Mouse (Mus musculus): Measurements from ENCODE around the gene Zfp352.
"Not testable (repeated sequence)": the region's sequence is repeated elsewhere in the genome, so short reads cannot be mapped to it uniquely, and the experiment has no call there.

Gene Zfp352

GRCm38 (mm10) chr4:90218520-90218919 lies at the start of gene Zfp352:
Zfp352 (plus strand) TSS chr4:90218820.
- in situ Hi-C loops (cut with MboI; ENCODE audit: low sequenced_read_pairs), result no loop called here

GRCm38 (mm10) chr4:90170890-90171483 lies 47.6 kb upstream of the Zfp352 start:
- in situ Hi-C loops (cut with MboI; ENCODE audit: low sequenced_read_pairs), result no loop called here

GRCm38 (mm10) chr4:90174036-90174435 lies 44.6 kb upstream of the Zfp352 start:
- in situ Hi-C loops (cut with MboI; ENCODE audit: low sequenced_read_pairs), result no loop called here

- in situ Hi-C loops (cut with MboI; ENCODE audit: low sequenced_read_pairs), result no loop called here
These were observed 15.2 kb upstream of the Zfp352 start for GRCm38 (mm10) chr4:90203421-90203820.

GRCm38 (mm10) chr4:90211475-90211874 lies 7.1 kb upstream of the Zfp352 start:
- in situ Hi-C loops (cut with MboI; ENCODE audit: low sequenced_read_pairs), result no loop called here

GRCm38 (mm10) chr4:90212076-90212475 lies 6.5 kb upstream of the Zfp352 start:
- in situ Hi-C loops (cut with MboI; ENCODE audit: low sequenced_read_pairs), result no loop called here

- in situ Hi-C loops (cut with MboI; ENCODE audit: low sequenced_read_pairs), result not testable (repeated sequence)
These were observed 17.0 kb downstream of the Zfp352 start for GRCm38 (mm10) chr4:90235646-90236045.

- in situ Hi-C loops (cut with MboI; ENCODE audit: low sequenced_read_pairs), result no loop called here
These were observed 51.2 kb downstream of the Zfp352 start for GRCm38 (mm10) chr4:90269781-90270180.

Measured in CH12F3 (cell line).